In genomic region chr12:98714757-98715156, GRCm38 (mm10) we compare ENCODE assay signal across 11 mouse cellular contexts. TPM values are rescaled to one million over a fixed set of nuclear protein-coding genes. Genes with fewer than 3 reads are reported as not detected.
DNase-seq lines count a peak whose midpoint lies in the region; ATAC-seq and TF ChIP-seq lines count a peak whose summit lies in the region.
"Had no signal": no experiment of that assay in that cellular context is flagged by ENCODE, and none has a peak within 500 bp of the region (broad histone marks: within the 10 kb centered on the region; RNA-seq: fewer than 3 reads in every experiment).

No protein-coding gene starts in this region.

- no peaks in the 10 kb centered on the region for H3K27me3 ChIP-seq in kidney, embryonic 16.5 days (ENCODE audit: insufficient read depth, low read length)
- H3K27me3 ChIP-seq in lung, embryonic 16.5 days (ENCODE audit: control insufficient read depth, insufficient read depth, low read depth, low read length): no peaks in the 10 kb centered on the region
- no peaks in the 10 kb centered on the region for H3K27me3 ChIP-seq in hindbrain, postnatal 0 days (ENCODE audit: insufficient read depth, low read length)
- H3K27me3 ChIP-seq: CH12.LX had no signal

- intact Hi-C loops in heart, postnatal 10 days (cut with DNase I): no loop called here

- no peak overlapping the region for H3K4me2 ChIP-seq in kidney, embryonic 16.5 days (replicated peaks; ENCODE audit: low read depth, low read length)
- H3K4me2 ChIP-seq in lung, embryonic 16.5 days (ENCODE audit: low read depth, low read length): no peak overlapping the region
- H3K4me2 ChIP-seq in hindbrain, postnatal 0 days (ENCODE audit: low read depth, low read length): no peak overlapping the region

- no peak overlapping the region for H3K27ac ChIP-seq in kidney, embryonic 16.5 days (ENCODE audit: low read length)
- H3K27ac ChIP-seq in lung, embryonic 16.5 days (ENCODE audit: low read length): peak overlapping the region; percentile 86
- no peak overlapping the region for H3K27ac ChIP-seq in hindbrain, postnatal 0 days
- H3K27ac ChIP-seq: layer of hippocampus, adult 2 months had no signal

- no peak for ATAC-seq in kidney, embryonic 16.5 days (ENCODE audit: low FRiP score, low TSS enrichment)
- ATAC-seq in lung, embryonic 16.5 days (ENCODE audit: low read depth): no peak
- no peak for ATAC-seq in megakaryocyte progenitor cell, adult 5-6 weeks (replicated peaks; ENCODE audit: poor library complexity)
- ATAC-seq in hindbrain, postnatal 0 days: no peak

- 56% methylated on average over 11 of the region's 11 CpGs for WGBS in kidney, embryonic 16.5 days
- 17% methylated on average over 11 of the region's 11 CpGs for WGBS in lung, embryonic 16.5 days
- 52% methylated on average over 11 of the region's 11 CpGs for WGBS in hindbrain, postnatal 0 days

- H3K9me3 ChIP-seq in kidney, embryonic 16.5 days (ENCODE audit: low read length): no peaks in the 10 kb centered on the region
- H3K9me3 ChIP-seq in lung, embryonic 16.5 days (ENCODE audit: control insufficient read depth, low read length): no peaks in the 10 kb centered on the region
- no peaks in the 10 kb centered on the region for H3K9me3 ChIP-seq in hindbrain, postnatal 0 days (ENCODE audit: low read length)

- H3K4me1 ChIP-seq in kidney, embryonic 16.5 days (ENCODE audit: insufficient read depth, low read length): peaks cover 15% of the 10 kb centered on the region
- peaks cover 14% of the 10 kb centered on the region for H3K4me1 ChIP-seq in lung, embryonic 16.5 days (replicated peaks; ENCODE audit: control insufficient read depth, insufficient read depth, low read length)
- no peaks in the 10 kb centered on the region for H3K4me1 ChIP-seq in hindbrain, postnatal 0 days (ENCODE audit: insufficient read depth, low read length)

- H3K9ac ChIP-seq in kidney, embryonic 16.5 days (replicated peaks; ENCODE audit: low read length): no peak overlapping the region
- no peak overlapping the region for H3K9ac ChIP-seq in lung, embryonic 16.5 days (ENCODE audit: low read length)
- no peak overlapping the region for H3K9ac ChIP-seq in hindbrain, postnatal 0 days (replicated peaks; ENCODE audit: low read length)

- H3K4me3 ChIP-seq in kidney, embryonic 16.5 days (ENCODE audit: low read length): no peak overlapping the region
- H3K4me3 ChIP-seq in lung, embryonic 16.5 days (ENCODE audit: low read length): no peak overlapping the region
- no peak overlapping the region for H3K4me3 ChIP-seq in hindbrain, postnatal 0 days (ENCODE audit: low read length)
- H3K4me3 ChIP-seq: layer of hippocampus, adult 2 months had no signal

- TF ChIP-seq CTCF in hindbrain, postnatal 0 days (IDR thresholded peaks at IDR 0.05; ENCODE audit: low read depth): no peak

- peak; percentile 62 for DNase-seq in kidney, adult 11 months
- peak; percentile 76 for DNase-seq in adrenal gland, adult 2 months
- DNase-seq in heart, postnatal 10 days: peak; percentile 27 to 31
- DNase-seq in left cerebral cortex, adult 18-20 months (ENCODE audit: low spot score in 2 of 2): no peak
- DNase-seq in hindbrain, postnatal 0 days (ENCODE audit: low spot score): no peak
- DNase-seq: gastrocnemius, postnatal 10 days had no signal

- no peaks in the 10 kb centered on the region for H3K36me3 ChIP-seq in kidney, embryonic 16.5 days (ENCODE audit: insufficient read depth, low read length)
- H3K36me3 ChIP-seq in lung, embryonic 16.5 days (ENCODE audit: control insufficient read depth, insufficient read depth, low read length): no peaks in the 10 kb centered on the region
- no peaks in the 10 kb centered on the region for H3K36me3 ChIP-seq in hindbrain, postnatal 0 days (ENCODE audit: insufficient read depth, low read length)

RNA-seq across cellular contexts. Expression of gene Ptpn21, which starts 22.4 kb away (rescaled TPM):
- polyA plus RNA-seq in kidney, embryonic 16.5 days (2015; fragmentation: Nextera tagmentation; extraction: Ambion mirVana): 7.0 and 8.2 TPM in 2 replicates
- 10 to 100 TPM; 15.3 to 24.1 TPM for total RNA-seq in adrenal gland, adult 2 months (2021)
- 18.6 and 19.8 TPM in 2 replicates for polyA plus RNA-seq in adrenal gland, adult 2 months (2012; rRNA removed)
- total RNA-seq in heart, postnatal 10 days (2021): 10 to 100 TPM; 26.3 to 31.6 TPM
- polyA plus RNA-seq in lung, embryonic 16.5 days (2015; fragmentation: Nextera tagmentation; extraction: Ambion mirVana): 8.4 and 9.5 TPM in 2 replicates
- total RNA-seq in megakaryocyte progenitor cell, adult 5-6 weeks (2015): 5.9 and 8.0 TPM in 2 replicates
- total RNA-seq in megakaryocyte progenitor cell, adult 5-6 weeks (2017): 2.7 and 3.1 TPM in 2 replicates
- total RNA-seq in left cerebral cortex, adult 18-20 months (2021): 1 to 10 TPM; 7.8 to 8.4 TPM
- total RNA-seq in hindbrain, postnatal 0 days (2014; rRNA removed): 3.7 and 6.0 TPM in 2 replicates
- 2.5 and 2.7 TPM in 2 replicates for polyA plus RNA-seq in hindbrain, postnatal 0 days (2015; fragmentation: Nextera tagmentation; extraction: Ambion mirVana)

RNA-seq across cellular contexts. Expression of gene Zc3h14, which starts 32.0 kb away (rescaled TPM):
- 116 and 119 TPM in 2 replicates for polyA plus RNA-seq in kidney, embryonic 16.5 days (2015; fragmentation: Nextera tagmentation; extraction: Ambion mirVana)
- 100 to 1,000 TPM in 1 of 2 experiments, 10 to 100 TPM in 1; 80.8 to 107 TPM for total RNA-seq in adrenal gland, adult 2 months (2021)
- polyA plus RNA-seq in adrenal gland, adult 2 months (2012; rRNA removed): 15.1 and 17.2 TPM in 2 replicates
- 10 to 100 TPM; 69.2 to 70.7 TPM for total RNA-seq in heart, postnatal 10 days (2021)
- 113 and 120 TPM in 2 replicates for polyA plus RNA-seq in lung, embryonic 16.5 days (2015; fragmentation: Nextera tagmentation; extraction: Ambion mirVana)
- total RNA-seq in megakaryocyte progenitor cell, adult 5-6 weeks (2015): 214 and 244 TPM in 2 replicates
- 105 and 126 TPM in 2 replicates for total RNA-seq in megakaryocyte progenitor cell, adult 5-6 weeks (2017)
- total RNA-seq in left cerebral cortex, adult 18-20 months (2021): 10 to 100 TPM; 96.0 to 97.4 TPM
- total RNA-seq in hindbrain, postnatal 0 days (2014; rRNA removed): 84.1 and 102 TPM in 2 replicates
- polyA plus RNA-seq in hindbrain, postnatal 0 days (2015; fragmentation: Nextera tagmentation; extraction: Ambion mirVana): 100.0 and 101 TPM in 2 replicates

Comparison
In these comparisons a context has a peak if more than half of its experiments do, and no peak if none do; other contexts are left out.
1. DNase-seq: peak in kidney, adult 11 months (single experiment), adrenal gland, adult 2 months (single experiment) and heart, postnatal 10 days (2 of 2); none in left cerebral cortex, adult 18-20 months (0 of 2) and hindbrain, postnatal 0 days (single experiment).